Mouse (Mus musculus) liver, postnatal 0 days (tissue): ENCODE data around the gene Slc38a1. TPM values are rescaled to one million over a fixed set of nuclear protein-coding genes. Genes with fewer than 3 reads are reported as not detected.

Source experiments
- ATAC-seq: fragments of 200-750 bp; cut with Nextera tagmentation; 2 replicates; pipeline ENCODE4 v1.8.0; 2017; ENCODE audit warnings: mild to moderate bottlenecking, moderate library complexity
- DNase-seq: peaks from one replicate; pipeline ENCODE4 v3.0.0-alpha.2; 2016
- H3K27ac ChIP-seq: fragments of 300-500 bp; sonication (generic); 2 replicates; pipeline ENCODE4 v1.5.1; 2014; ENCODE audit warnings: antibody characterized with exemption, moderate library complexity, mild to moderate bottlenecking, low read depth
- H3K27me3 ChIP-seq: fragments of 300-500 bp; sonication (generic); 2 replicates; pipeline ENCODE4 v1.6.1; 2014; ENCODE audit warnings: low read length, control low read depth, mixed read lengths; ENCODE audit not compliant: insufficient read depth
- H3K36me3 ChIP-seq: fragments of 300-500 bp; sonication (generic); replicated peaks from 2 replicates; pipeline ENCODE4 v1.6.1; 2014; ENCODE audit warnings: mild to moderate bottlenecking, control low read depth, low read length, moderate library complexity, mixed read lengths; ENCODE audit not compliant: insufficient read depth
- H3K4me1 ChIP-seq: fragments of 300-500 bp; sonication (generic); 2 replicates; pipeline ENCODE4 v1.6.1; 2014; ENCODE audit warnings: antibody characterized with exemption, mild to moderate bottlenecking, control low read depth; ENCODE audit not compliant: insufficient read depth
- H3K4me2 ChIP-seq: fragments of 300-500 bp; sonication (generic); 2 replicates; pipeline ENCODE4 v1.6.1; 2014; ENCODE audit warnings: low read depth, mild to moderate bottlenecking, low read length, moderate library complexity, mixed read lengths
- H3K4me3 ChIP-seq: fragments of 300-500 bp; sonication (generic); 2 replicates; pipeline ENCODE4 v1.5.1; 2014; ENCODE audit warnings: low read depth, low read length
- H3K9ac ChIP-seq: fragments of 300-500 bp; sonication (generic); replicated peaks from 2 replicates; pipeline ENCODE4 v1.6.1; 2014; ENCODE audit warnings: mild to moderate bottlenecking, moderate library complexity
- H3K9me3 ChIP-seq: fragments of 300-500 bp; sonication (generic); 2 replicates; pipeline ENCODE4 v1.6.1; 2016; ENCODE audit warnings: mild to moderate bottlenecking, control low read depth, low read length, mixed read lengths
- CTCF ChIP-seq: sonication (generic); IDR thresholded peaks from 2 replicates; pipeline ENCODE4 v1.5.1; 2016; ENCODE audit warnings: antibody characterized with exemption, low read depth
- EP300 ChIP-seq: IDR thresholded peaks from 2 replicates; pipeline ENCODE4 v1.6.1; 2016; ENCODE audit warnings: antibody characterized with exemption, low read depth, mild to moderate bottlenecking
- WGBS: fragments of 180-500 bp; shearing (Covaris S2); extraction: QIAGEN DNeasy Blood & Tissue Kit; methylation state at CpG from one replicate; pipeline ENCODE4 v1.1.7; 2014; ENCODE audit not compliant: insufficient replicate concordance; 5-methylcytosine and 5-hydroxymethylcytosine counted together
- polyA plus RNA-seq: library from polyadenylated mRNA; unstranded; fragments of >200 nt; fragmentation: Nextera tagmentation; extraction: Ambion mirVana; gene quantifications from 2 replicates; pipeline ENCODE4 v1.2.1, GENCODE M21; 2015

Gene Slc38a1
- polyA plus RNA-seq, 1 experiment from 2014 or later, result 11.3 TPM

- peak overlapping the region; percentile 85 for H3K27ac ChIP-seq
These were observed 12.0 kb upstream of the Slc38a1 start for GRCm38 (mm10) chr15:96654714-96655113.

GRCm38 (mm10) chr15:96653011-96653410, 10.3 kb upstream of the Slc38a1 start:
- ATAC-seq, result no peak

More at GRCm38 (mm10) chr15:96654714-96655113, 12.0 kb upstream of the Slc38a1 start:
- WGBS, result 26% methylated on average over 8 of the region's 8 CpGs
- ATAC-seq (peak; percentile 94), DNase-seq (peak; percentile 55)
- Histone ChIP-seq H3K4me2 (peak overlapping the region; percentile 44), H3K27me3 (no peaks in the 10 kb centered on the region), H3K4me3 (no peak overlapping the region), H3K4me1 (no peaks in the 10 kb centered on the region; the same call in 1 of the 2 replicates), H3K9ac (no peak overlapping the region), H3K36me3 (no peaks in the 10 kb centered on the region), H3K9me3 (no peaks in the 10 kb centered on the region)
- TF ChIP-seq EP300, result no peak
- no peak for TF ChIP-seq CTCF

GRCm38 (mm10) chr15:96652531-96652930, 9.8 kb upstream of the Slc38a1 start:
- H3K4me2 ChIP-seq, result no peak overlapping the region
- no peaks in the 10 kb centered on the region; the same call in 1 of the 2 replicates for H3K4me1 ChIP-seq
- no peak overlapping the region for H3K4me3 ChIP-seq
- no peak overlapping the region for H3K9ac ChIP-seq
- no peak for DNase-seq
- no peak overlapping the region for H3K27ac ChIP-seq
- H3K9me3 ChIP-seq, result no peaks in the 10 kb centered on the region
- ATAC-seq, result no peak
- WGBS, result 86% methylated on average over 10 of the region's 10 CpGs
- no peaks in the 10 kb centered on the region for H3K27me3 ChIP-seq
- no peaks in the 10 kb centered on the region for H3K36me3 ChIP-seq
- TF ChIP-seq CTCF (no peak), EP300 (no peak)

More at GRCm38 (mm10) chr15:96653011-96653410, 10.3 kb upstream of the Slc38a1 start:
- Histone ChIP-seq H3K9me3 (no peaks in the 10 kb centered on the region), H3K36me3 (no peaks in the 10 kb centered on the region), H3K4me2 (no peak overlapping the region), H3K9ac (no peak overlapping the region), H3K4me3 (no peak overlapping the region), H3K27ac (no peak overlapping the region), H3K27me3 (no peaks in the 10 kb centered on the region), H3K4me1 (no peaks in the 10 kb centered on the region; the same call in 1 of the 2 replicates)
- DNase-seq, result no peak
- no peak for TF ChIP-seq EP300
- TF ChIP-seq CTCF, result no peak
- WGBS, result 89% methylated on average over 16 of the region's 16 CpGs

- peaks cover 7% of the 10 kb centered on the region for H3K4me1 ChIP-seq
- H3K36me3 ChIP-seq, result no peaks in the 10 kb centered on the region
- H3K9ac ChIP-seq, result no peak overlapping the region
- no peaks in the 10 kb centered on the region for H3K9me3 ChIP-seq
- ATAC-seq (no peak), DNase-seq (no peak)
- no peak for TF ChIP-seq EP300
- no peak for TF ChIP-seq CTCF
- H3K27me3 ChIP-seq, result peaks cover 6% of the 10 kb centered on the region; the same call in 1 of the 2 replicates
- H3K27ac ChIP-seq, result no peak overlapping the region
- H3K4me2 ChIP-seq, result no peak overlapping the region
- 36% methylated on average over 13 of the region's 15 CpGs for WGBS
- H3K4me3 ChIP-seq, result no peak overlapping the region
These were observed 4.7 kb upstream of the Slc38a1 start for GRCm38 (mm10) chr15:96647376-96647775.

GRCm38 (mm10) chr15:96641821-96642435, 785 bp downstream of the Slc38a1 start:
- TF ChIP-seq CTCF (no peak), EP300 (no peak)
- H3K27me3 ChIP-seq, result peaks cover 7% of the 10 kb centered on the region; the same call in 1 of the 2 replicates
- ATAC-seq (peak; percentile 9), DNase-seq (peak; percentile 36)
- H3K9me3 ChIP-seq, result no peaks in the 10 kb centered on the region
- H3K4me2 ChIP-seq, result peak overlapping the region; percentile 99
- H3K4me3 ChIP-seq, result peak overlapping the region; percentile 77
- no peaks in the 10 kb centered on the region for H3K36me3 ChIP-seq
- peaks cover 19% of the 10 kb centered on the region for H3K4me1 ChIP-seq
- H3K9ac ChIP-seq, result peak overlapping the region; percentile 79
- WGBS, result 0% methylated on average over 31 of the region's 31 CpGs
- peak overlapping the region; percentile 85 for H3K27ac ChIP-seq

- peak overlapping the region; percentile 77 for H3K4me3 ChIP-seq
- no peaks in the 10 kb centered on the region for H3K36me3 ChIP-seq
- under 1% methylated on average over 63 of the region's 63 CpGs for WGBS
- DNase-seq (peak; percentile 63), ATAC-seq (peak; percentile 50)
- H3K4me2 ChIP-seq, result peak overlapping the region; percentile 99
- TF ChIP-seq CTCF (no peak), EP300 (no peak)
- peak overlapping the region; percentile 75 for H3K27ac ChIP-seq
- peaks cover 19% of the 10 kb centered on the region for H3K4me1 ChIP-seq
- H3K27me3 ChIP-seq, result peaks cover 7% of the 10 kb centered on the region; the same call in 1 of the 2 replicates
- H3K9ac ChIP-seq, result peak overlapping the region; percentile 79
- H3K9me3 ChIP-seq, result no peaks in the 10 kb centered on the region
These were observed 1.4 kb downstream of the Slc38a1 start for GRCm38 (mm10) chr15:96641111-96641820.
